Mouse (Mus musculus): Measurements from ENCODE around the gene Eif5b. TPM values are rescaled to one million over a fixed set of nuclear protein-coding genes. Genes with fewer than 3 reads are reported as not detected.

Eif5b gene
- total RNA-seq (2014; rRNA removed; ENCODE audit: low replicate concordance) (10.4 and 17.8 TPM in 2 replicates), polyA plus RNA-seq (2015; fragmentation: Nextera tagmentation; extraction: Ambion mirVana) (14.4 and 15.0 TPM in 2 replicates)

DNA sequence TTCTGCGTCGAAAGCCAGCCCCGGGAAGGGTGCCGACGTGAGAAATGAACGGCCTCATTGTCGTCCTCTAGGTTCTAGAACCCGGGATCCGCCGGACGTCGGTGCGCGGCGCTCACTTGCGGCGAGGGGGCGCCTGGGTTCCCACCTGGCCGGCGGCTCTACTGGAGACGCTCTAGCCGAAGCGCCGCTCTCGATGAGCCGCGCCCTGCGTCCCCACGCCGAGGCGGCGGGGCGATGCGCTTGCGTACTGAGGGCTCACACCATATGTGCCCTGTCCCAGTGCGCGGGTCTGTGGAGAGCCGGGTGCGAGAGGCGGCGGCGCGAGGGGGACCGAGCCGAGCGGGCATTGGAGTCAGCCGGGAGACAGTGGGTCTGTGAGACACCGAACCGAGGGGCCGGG, at the start of gene Eif5b, which contains the start of gene Txndc9:
Gene Eif5b (plus strand): TSS at position 144 of the 400 bp plus-strand sequence.
Gene Txndc9 (minus strand): TSS at position 27 of the 400 bp plus-strand sequence.
- peak; percentile 93 for DNase-seq (ENCODE audit: low spot score)
- TF ChIP-seq EP300 (IDR thresholded peaks at IDR 0.05; ENCODE audit: low read depth) (no peak), CTCF (IDR thresholded peaks at IDR 0.05; ENCODE audit: low read depth) (peak; percentile 48)
- peak within 1 kb of the TSS; percentile 87 for H3K4me3 ChIP-seq (ENCODE audit: low read depth, low read length)
- under 1% methylated on average over 49 of the region's 50 CpGs for WGBS
- peak; percentile 91 for ATAC-seq (ENCODE audit: insufficient read depth, low read depth)
- H3K9ac ChIP-seq (replicated peaks; ENCODE audit: low read depth, low read length) = peak within 1 kb of the TSS; percentile 87
- peaks cover 7% of the 10 kb centered on the region for H3K4me1 ChIP-seq (ENCODE audit: control insufficient read depth, insufficient read depth)
- peak within 1 kb of the TSS; percentile 80 for H3K4me2 ChIP-seq (ENCODE audit: low read depth, low read length)
- peaks cover 25% of the 10 kb centered on the region for H3K36me3 ChIP-seq (replicated peaks; ENCODE audit: control insufficient read depth, insufficient read depth, low read length)
- no peaks in the 10 kb centered on the region for H3K27me3 ChIP-seq (ENCODE audit: control insufficient read depth, insufficient read depth, low read length)
- peak within 1 kb of the TSS; percentile 96 for H3K27ac ChIP-seq (ENCODE audit: low read depth)
- H3K9me3 ChIP-seq (replicated peaks; ENCODE audit: control insufficient read depth, low read length) = no peaks in the 10 kb centered on the region

DNA sequence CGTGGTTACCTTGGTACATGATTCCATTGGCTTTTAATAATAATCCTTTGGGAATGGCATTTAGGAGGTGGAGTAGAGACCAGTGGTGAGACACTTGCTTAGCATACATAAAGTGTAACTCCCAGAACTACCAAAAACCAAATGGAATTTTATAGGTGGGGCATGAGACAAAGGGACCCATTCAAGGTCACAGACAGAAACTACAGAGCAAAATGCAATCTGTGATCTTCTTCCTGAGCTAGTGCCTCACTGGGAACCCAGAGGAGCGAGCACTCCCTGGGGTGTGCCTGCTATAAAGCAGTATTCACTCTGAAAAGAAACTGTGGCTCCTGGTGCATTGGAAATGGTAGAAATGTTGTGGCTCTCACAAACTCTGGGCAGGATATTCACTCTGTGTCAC, 48.9 kb upstream of the Eif5b start:
- Histone ChIP-seq H3K4me1 (ENCODE audit: control insufficient read depth, insufficient read depth) (no peaks in the 10 kb centered on the region), H3K36me3 (replicated peaks; ENCODE audit: control insufficient read depth, insufficient read depth, low read length) (no peaks in the 10 kb centered on the region), H3K27ac (ENCODE audit: low read depth) (no peak overlapping the region), H3K9ac (replicated peaks; ENCODE audit: low read depth, low read length) (no peak overlapping the region), H3K4me3 (ENCODE audit: low read depth, low read length) (no peak overlapping the region), H3K4me2 (ENCODE audit: low read depth, low read length) (no peak overlapping the region), H3K27me3 (ENCODE audit: control insufficient read depth, insufficient read depth, low read length) (no peaks in the 10 kb centered on the region), H3K9me3 (replicated peaks; ENCODE audit: control insufficient read depth, low read length) (no peaks in the 10 kb centered on the region)
- WGBS = 69% methylated on average over 2 of the region's 2 CpGs
- no peak for ATAC-seq (ENCODE audit: insufficient read depth, low read depth)
- DNase-seq (ENCODE audit: low spot score) = no peak
- TF ChIP-seq EP300 (IDR thresholded peaks at IDR 0.05; ENCODE audit: low read depth) (no peak), CTCF (IDR thresholded peaks at IDR 0.05; ENCODE audit: low read depth) (no peak)

GRCm38 (mm10) chr1:37954786-37955185, 43.0 kb upstream of the Eif5b start:
- no peak overlapping the region for H3K27ac ChIP-seq (ENCODE audit: low read depth)

GRCm38 (mm10) chr1:37955251-37955650, 42.6 kb upstream of the Eif5b start:
- DNase-seq (ENCODE audit: low spot score) (no peak), ATAC-seq (ENCODE audit: insufficient read depth, low read depth) (no peak)
- no peaks in the 10 kb centered on the region for H3K4me1 ChIP-seq (ENCODE audit: control insufficient read depth, insufficient read depth)
- TF ChIP-seq EP300 (IDR thresholded peaks at IDR 0.05; ENCODE audit: low read depth) (no peak), CTCF (IDR thresholded peaks at IDR 0.05; ENCODE audit: low read depth) (no peak)
- no peak overlapping the region for H3K4me2 ChIP-seq (ENCODE audit: low read depth, low read length)
- H3K9me3 ChIP-seq (replicated peaks; ENCODE audit: control insufficient read depth, low read length) = no peaks in the 10 kb centered on the region
- no peak overlapping the region for H3K4me3 ChIP-seq (ENCODE audit: low read depth, low read length)
- no peak overlapping the region for H3K27ac ChIP-seq (ENCODE audit: low read depth)
- no peak overlapping the region for H3K9ac ChIP-seq (replicated peaks; ENCODE audit: low read depth, low read length)
- no peaks in the 10 kb centered on the region for H3K36me3 ChIP-seq (replicated peaks; ENCODE audit: control insufficient read depth, insufficient read depth, low read length)
- WGBS = 84% methylated on average over 2 of the region's 2 CpGs
- H3K27me3 ChIP-seq (ENCODE audit: control insufficient read depth, insufficient read depth, low read length) = no peaks in the 10 kb centered on the region

More at GRCm38 (mm10) chr1:37954786-37955185, 43.0 kb upstream of the Eif5b start:
- no peaks in the 10 kb centered on the region for H3K4me1 ChIP-seq (ENCODE audit: control insufficient read depth, insufficient read depth)
- no peak for DNase-seq (ENCODE audit: low spot score)
- TF ChIP-seq EP300 (IDR thresholded peaks at IDR 0.05; ENCODE audit: low read depth) (no peak), CTCF (IDR thresholded peaks at IDR 0.05; ENCODE audit: low read depth) (no peak)
- no peak for ATAC-seq (ENCODE audit: insufficient read depth, low read depth)
- H3K4me3 ChIP-seq (ENCODE audit: low read depth, low read length) = no peak overlapping the region
- WGBS = 46% methylated on average over 7 of the region's 7 CpGs
- H3K9me3 ChIP-seq (replicated peaks; ENCODE audit: control insufficient read depth, low read length) = no peaks in the 10 kb centered on the region
- no peak overlapping the region for H3K4me2 ChIP-seq (ENCODE audit: low read depth, low read length)
- H3K27me3 ChIP-seq (ENCODE audit: control insufficient read depth, insufficient read depth, low read length) = no peaks in the 10 kb centered on the region
- H3K36me3 ChIP-seq (replicated peaks; ENCODE audit: control insufficient read depth, insufficient read depth, low read length) = no peaks in the 10 kb centered on the region
- no peak overlapping the region for H3K9ac ChIP-seq (replicated peaks; ENCODE audit: low read depth, low read length)

DNA sequence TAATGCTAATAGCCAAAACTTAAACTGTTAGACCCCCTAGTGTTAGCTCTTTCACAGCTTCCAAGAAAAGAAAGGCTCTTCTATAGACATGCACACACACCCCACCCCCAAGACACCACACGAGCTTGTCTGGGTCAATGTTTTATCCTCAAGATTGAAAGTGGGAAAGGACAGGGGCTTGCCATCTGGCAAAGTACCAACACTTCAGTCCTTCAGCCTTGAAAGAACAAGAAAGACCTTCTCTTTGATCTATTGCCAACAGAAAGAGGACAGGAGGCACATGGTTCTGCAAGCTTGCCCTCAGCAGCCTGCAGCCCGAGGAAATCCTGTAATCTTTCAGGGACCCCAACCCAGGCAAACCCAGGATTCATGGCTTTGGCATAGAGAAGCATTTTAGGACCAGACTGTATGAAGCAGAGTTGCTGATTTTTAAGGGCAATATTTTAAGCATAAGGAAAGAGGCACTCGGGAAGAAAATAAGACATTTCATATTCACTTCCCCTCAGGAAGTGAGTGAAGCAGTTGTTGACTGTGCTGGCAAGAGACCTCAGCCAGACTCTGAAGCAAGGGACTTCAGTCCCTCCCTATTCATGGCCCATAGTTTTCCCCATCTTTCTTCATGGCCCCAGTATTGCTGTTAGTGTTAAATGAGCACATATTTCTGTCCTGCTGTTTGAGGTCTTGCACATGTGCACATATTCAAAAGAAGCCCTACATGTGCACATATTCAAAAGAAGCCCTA, 40.9 kb upstream of the Eif5b start:
- 15% methylated on average over 3 of the region's 3 CpGs for WGBS
- H3K4me3 ChIP-seq (ENCODE audit: low read depth, low read length) = no peak overlapping the region
- no peak for TF ChIP-seq CTCF (IDR thresholded peaks at IDR 0.05; ENCODE audit: low read depth)
- TF ChIP-seq EP300 (IDR thresholded peaks at IDR 0.05; ENCODE audit: low read depth) = no peak
- no peaks in the 10 kb centered on the region for H3K4me1 ChIP-seq (ENCODE audit: control insufficient read depth, insufficient read depth)
- no peak overlapping the region for H3K9ac ChIP-seq (replicated peaks; ENCODE audit: low read depth, low read length)
- H3K27ac ChIP-seq (ENCODE audit: low read depth) = no peak overlapping the region
- no peaks in the 10 kb centered on the region for H3K9me3 ChIP-seq (replicated peaks; ENCODE audit: control insufficient read depth, low read length)
- no peak overlapping the region for H3K4me2 ChIP-seq (ENCODE audit: low read depth, low read length)
- DNase-seq (ENCODE audit: low spot score) (no peak), ATAC-seq (ENCODE audit: insufficient read depth, low read depth) (no peak)
- H3K27me3 ChIP-seq (ENCODE audit: control insufficient read depth, insufficient read depth, low read length) = no peaks in the 10 kb centered on the region
- no peaks in the 10 kb centered on the region for H3K36me3 ChIP-seq (replicated peaks; ENCODE audit: control insufficient read depth, insufficient read depth, low read length)

All from heart, postnatal 0 days (tissue).